Mouse (Mus musculus): ENCODE data around the gene Gm6351.
"Not testable (repeated sequence)": the region's sequence is repeated elsewhere in the genome, so short reads cannot be mapped to it uniquely, and the experiment has no call there.

Gm6351 gene

DNA sequence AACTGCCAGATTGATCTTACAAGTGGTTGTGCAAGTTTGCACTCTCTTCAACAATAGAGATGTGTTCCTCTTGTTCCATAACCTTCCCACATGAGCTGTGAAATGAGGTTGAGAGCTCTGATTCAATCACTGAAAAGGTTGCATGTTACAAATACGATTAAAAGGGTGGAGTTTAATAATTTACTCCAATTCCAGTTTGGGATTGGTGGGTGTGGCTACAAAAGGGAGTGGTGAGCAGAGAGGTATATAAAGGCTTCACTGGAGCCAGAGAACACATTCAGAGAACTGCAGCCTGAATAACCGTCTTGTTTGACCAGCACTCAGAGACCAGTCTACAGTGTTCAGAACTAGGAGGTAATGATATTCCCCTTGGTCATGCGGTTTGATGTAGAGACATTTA is at the start of gene Gm6351:
Gm6351 (plus strand) TSS at position 301 of the 400 bp plus-strand sequence.
- in situ Hi-C loops (cut with MboI, MseI): not testable (repeated sequence)

DNA sequence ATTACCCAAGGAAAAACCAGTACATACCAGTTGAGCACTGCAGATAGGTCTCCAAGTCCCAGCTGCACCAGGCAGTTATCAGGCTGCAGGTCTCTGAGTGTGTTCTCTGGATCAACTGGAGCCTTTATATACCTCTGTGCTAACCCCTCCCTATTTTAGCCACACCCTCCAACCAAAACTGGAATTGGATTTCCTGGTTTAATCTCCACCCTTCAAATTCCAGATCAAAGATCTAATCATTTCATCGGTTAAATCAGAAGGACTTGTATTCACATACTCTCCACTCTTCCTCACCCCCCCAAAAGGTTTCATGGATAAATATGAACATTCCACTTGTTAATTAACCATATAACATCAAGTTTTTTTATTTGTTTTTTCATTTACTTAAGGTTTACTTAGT is 5.7 kb upstream of the Gm6351 start, which contains the start of gene BC061212:
BC061212 (minus strand) TSS at position 101 of the 400 bp plus-strand sequence.
- in situ Hi-C loops (cut with MboI, MseI): not testable (repeated sequence)
